Mouse (Mus musculus) kidney, postnatal 0 days (tissue): ENCODE measurements at regions not wholly inside any gene's neighbourhood (a gene's known extent, or its start where the extent isn't known, plus 50 kb on each side); places are given as distances from the start of the nearest gene placed in this dataset.

Experiments used
- ATAC-seq: fragments of 200-750 bp; cut with Nextera tagmentation; replicated peaks from 2 replicates; pipeline ENCODE4 v1.8.0; 2017; ENCODE audit warnings: low read depth, moderate number of reproducible peaks, moderate TSS enrichment, moderate library complexity; ENCODE audit not compliant: low FRiP score
- DNase-seq: peaks from one replicate; pipeline ENCODE4 v3.0.0-alpha.2; 2016; ENCODE audit warnings: low spot score
- H3K27ac ChIP-seq: fragments of 300-500 bp; sonication (generic); 2 replicates; pipeline ENCODE4 v1.5.1; 2014; ENCODE audit warnings: mild to moderate bottlenecking
- H3K27me3 ChIP-seq: fragments of 300-500 bp; sonication (generic); 2 replicates; pipeline ENCODE4 v1.6.1; 2014; ENCODE audit warnings: low read length, mixed read lengths; ENCODE audit not compliant: insufficient read depth
- H3K36me3 ChIP-seq: fragments of 300-500 bp; sonication (generic); 2 replicates; pipeline ENCODE4 v1.6.1; 2014; ENCODE audit warnings: low read length, mixed read lengths; ENCODE audit not compliant: insufficient read depth
- H3K4me1 ChIP-seq: fragments of 300-500 bp; sonication (generic); replicated peaks from 2 replicates; pipeline ENCODE4 v1.6.1; 2014; ENCODE audit warnings: antibody characterized with exemption, low read length, mixed read lengths; ENCODE audit not compliant: insufficient read depth
- H3K4me2 ChIP-seq: fragments of 300-500 bp; sonication (generic); 2 replicates; pipeline ENCODE4 v1.6.1; 2014; ENCODE audit warnings: mild to moderate bottlenecking, low read length, moderate library complexity, mixed read lengths
- H3K4me3 ChIP-seq: fragments of 300-500 bp; sonication (generic); replicated peaks from 2 replicates; pipeline ENCODE4 v1.5.1; 2014; ENCODE audit warnings: low read depth, low read length
- H3K9ac ChIP-seq: fragments of 300-500 bp; sonication (generic); 2 replicates; pipeline ENCODE4 v1.6.1; 2014; ENCODE audit warnings: low read depth, low read length
- H3K9me3 ChIP-seq: fragments of 300-500 bp; sonication (generic); replicated peaks from 2 replicates; pipeline ENCODE4 v1.6.1; 2016; ENCODE audit warnings: low read length, inconsistent platforms, mixed read lengths
- CTCF ChIP-seq: IDR thresholded peaks from 2 replicates; pipeline ENCODE4 v1.5.1; 2016; ENCODE audit warnings: antibody characterized with exemption, low read depth, mild to moderate bottlenecking, moderate library complexity
- WGBS: fragments of 180-500 bp; shearing (Covaris S2); extraction: QIAGEN DNeasy Blood & Tissue Kit; methylation state at CpG from one replicate; pipeline ENCODE4 v1.1.7; 2014; 5-methylcytosine and 5-hydroxymethylcytosine counted together

GRCm38 (mm10) chr8:109087781-109088180, 406.0 kb upstream of the Pmfbp1 start:
- H3K4me2 ChIP-seq, result no peak overlapping the region
- no peaks in the 10 kb centered on the region for H3K9me3 ChIP-seq
- H3K36me3 ChIP-seq, result no peaks in the 10 kb centered on the region
- no peak overlapping the region for H3K27ac ChIP-seq
- ATAC-seq (no peak), DNase-seq (no peak)
- no peaks in the 10 kb centered on the region for H3K27me3 ChIP-seq
- H3K4me3 ChIP-seq, result no peak overlapping the region
- no peaks in the 10 kb centered on the region for H3K4me1 ChIP-seq
- no peak overlapping the region for H3K9ac ChIP-seq
- TF ChIP-seq CTCF, result no peak
- 33% methylated on average over 1 of the region's 1 CpGs for WGBS

GRCm38 (mm10) chr8:109099671-109100070, 394.2 kb upstream of the Pmfbp1 start:
- Histone ChIP-seq H3K9me3 (no peaks in the 10 kb centered on the region), H3K36me3 (no peaks in the 10 kb centered on the region), H3K9ac (no peak overlapping the region), H3K27me3 (no peaks in the 10 kb centered on the region), H3K4me3 (no peak overlapping the region), H3K4me1 (no peaks in the 10 kb centered on the region), H3K4me2 (no peak overlapping the region), H3K27ac (no peak overlapping the region)
- TF ChIP-seq CTCF, result no peak
- no peak for ATAC-seq
- no peak for DNase-seq
- whole genome bisulfite sequencing, result 78% methylated on average over 15 of the region's 15 CpGs

GRCm38 (mm10) chr8:109101416-109101815, 392.4 kb upstream of the Pmfbp1 start:
- 79% methylated on average over 5 of the region's 5 CpGs for whole genome bisulfite sequencing
- Histone ChIP-seq H3K36me3 (no peaks in the 10 kb centered on the region), H3K4me1 (peaks cover 4% of the 10 kb centered on the region), H3K27ac (no peak overlapping the region), H3K9ac (no peak overlapping the region), H3K9me3 (no peaks in the 10 kb centered on the region), H3K27me3 (no peaks in the 10 kb centered on the region), H3K4me2 (no peak overlapping the region), H3K4me3 (no peak overlapping the region)
- no peak for ATAC-seq
- TF ChIP-seq CTCF, result no peak
- DNase-seq, result no peak

GRCm38 (mm10) chr8:109104798-109105326, 389.0 kb upstream of the Pmfbp1 start:
- Histone ChIP-seq H3K4me2 (peak overlapping the region; percentile 44; the same call in 1 of the 2 replicates), H3K36me3 (no peaks in the 10 kb centered on the region), H3K4me1 (peaks cover 15% of the 10 kb centered on the region), H3K4me3 (no peak overlapping the region), H3K27me3 (no peaks in the 10 kb centered on the region), H3K27ac (0 out of 2 replicates have a peak overlapping the region, but pooled peaks have one; percentile 2), H3K9me3 (no peaks in the 10 kb centered on the region), H3K9ac (no peak overlapping the region)
- no peak for TF ChIP-seq CTCF
- no peak for DNase-seq
- ATAC-seq, result no peak
- WGBS, result 52% methylated on average over 6 of the region's 6 CpGs

DNA sequence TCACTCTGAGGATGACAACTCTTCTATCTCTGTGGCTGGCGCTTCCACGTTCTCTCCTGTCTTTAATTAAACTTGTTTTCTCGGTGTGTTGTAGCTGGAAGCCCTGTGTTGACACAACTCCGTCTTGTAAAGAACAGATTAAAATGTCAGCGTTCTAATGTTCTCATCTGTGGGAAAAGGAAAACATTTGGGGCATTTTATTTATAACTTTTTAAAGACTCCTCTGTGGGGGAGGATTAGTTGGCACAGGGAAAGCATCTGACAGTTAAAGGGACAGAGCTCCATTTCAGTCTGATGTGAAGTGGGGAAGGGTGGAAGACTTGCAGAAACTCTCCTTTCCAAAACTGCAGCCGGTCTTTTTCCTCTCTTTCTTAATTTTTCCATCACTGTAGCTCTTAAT, 388.1 kb upstream of the Pmfbp1 start:
- H3K4me2 ChIP-seq, result peak overlapping the region; percentile 44
- H3K9me3 ChIP-seq, result no peaks in the 10 kb centered on the region
- peaks cover 15% of the 10 kb centered on the region for H3K4me1 ChIP-seq
- H3K36me3 ChIP-seq, result no peaks in the 10 kb centered on the region
- DNase-seq (peak; percentile 79), ATAC-seq (no peak)
- no peak overlapping the region for H3K9ac ChIP-seq
- 0 out of 2 replicates have a peak overlapping the region, but pooled peaks have one; percentile 2 for H3K27ac ChIP-seq
- no peak for TF ChIP-seq CTCF
- 14% methylated on average over 6 of the region's 6 CpGs for WGBS
- no peaks in the 10 kb centered on the region for H3K27me3 ChIP-seq
- H3K4me3 ChIP-seq, result 0 out of 2 replicates have a peak overlapping the region, but pooled peaks have one; percentile 7

DNA sequence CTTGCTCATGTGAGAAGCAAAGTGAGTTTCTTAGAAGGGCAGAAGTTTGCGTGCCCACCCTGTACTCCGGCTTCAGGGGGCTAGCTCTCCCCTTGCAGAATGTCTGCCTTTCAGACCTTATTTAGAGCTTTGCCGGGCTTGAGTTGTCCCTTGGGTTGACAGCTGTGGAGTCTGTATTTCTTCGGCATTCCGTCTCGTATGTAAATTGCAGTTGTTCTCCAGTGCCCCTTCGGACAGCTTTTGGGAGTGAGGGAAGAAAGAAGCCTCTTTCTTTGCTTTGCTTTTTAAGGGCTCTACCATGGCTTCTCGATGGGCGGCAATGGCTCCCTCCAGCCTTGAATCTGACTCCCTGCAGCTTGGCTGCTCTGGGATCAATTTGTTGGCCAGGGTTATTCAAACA, 386.9 kb upstream of the Pmfbp1 start:
- H3K27ac ChIP-seq, result no peak overlapping the region

GRCm38 (mm10) chr8:109107762-109108161, 386.1 kb upstream of the Pmfbp1 start:
- ATAC-seq (no peak), DNase-seq (peak; percentile 69)
- Histone ChIP-seq H3K9ac (no peak overlapping the region), H3K4me2 (peak overlapping the region; percentile 44), H3K4me3 (no peak overlapping the region), H3K36me3 (no peaks in the 10 kb centered on the region), H3K4me1 (peaks cover 15% of the 10 kb centered on the region), H3K27ac (no peak overlapping the region), H3K27me3 (no peaks in the 10 kb centered on the region), H3K9me3 (no peaks in the 10 kb centered on the region)
- 18% methylated on average over 12 of the region's 12 CpGs for WGBS
- no peak for TF ChIP-seq CTCF

More for the DNA sequence above, 386.9 kb upstream of the Pmfbp1 start:
- Histone ChIP-seq H3K36me3 (no peaks in the 10 kb centered on the region), H3K4me3 (no peak overlapping the region), H3K4me2 (0 out of 2 replicates have a peak overlapping the region, but pooled peaks have one; percentile 44), H3K9ac (no peak overlapping the region), H3K27me3 (no peaks in the 10 kb centered on the region), H3K9me3 (no peaks in the 10 kb centered on the region), H3K4me1 (peaks cover 15% of the 10 kb centered on the region)
- TF ChIP-seq CTCF, result no peak; the same call in 1 of the 2 replicates
- DNase-seq (no peak), ATAC-seq (no peak)
- WGBS, result 36% methylated on average over 9 of the region's 9 CpGs
